Mouse (Mus musculus) small intestine, adult 2 months (tissue): ENCODE data around the gene Mcm10. TPM values are rescaled to one million over a fixed set of nuclear protein-coding genes. Genes with fewer than 3 reads are reported as not detected.

Source experiments
- H3K27ac ChIP-seq: fragments of 200-500 bp; 2 replicates; pipeline ENCODE4 v1.5.1; 2012; ENCODE audit warnings: low read depth, low read length, control low read depth, inconsistent platforms; ENCODE audit not compliant: insufficient read depth
- H3K27me3 ChIP-seq: fragments of 200-500 bp; 2 replicates; pipeline ENCODE4 v1.6.1; 2012; ENCODE audit warnings: mild to moderate bottlenecking, moderate library complexity, low read length, inconsistent platforms; ENCODE audit not compliant: control insufficient read depth, insufficient read depth
- H3K36me3 ChIP-seq: fragments of 200-500 bp; 2 replicates; pipeline ENCODE4 v1.6.1; 2012; ENCODE audit warnings: mild to moderate bottlenecking, low read length, control low read depth, inconsistent platforms; ENCODE audit not compliant: control insufficient read depth, insufficient read depth
- H3K4me1 ChIP-seq: fragments of 200-500 bp; 2 replicates; pipeline ENCODE4 v1.6.1; 2012; ENCODE audit warnings: low read length, inconsistent platforms, mixed read lengths; ENCODE audit not compliant: control insufficient read depth, insufficient read depth, insufficient read length
- H3K4me3 ChIP-seq: fragments of 200-500 bp; 2 replicates; pipeline ENCODE4 v1.5.1; 2012; ENCODE audit warnings: low read depth, mild to moderate bottlenecking, control low read depth, inconsistent platforms, low read length, moderate library complexity
- CTCF ChIP-seq: fragments of 200-500 bp; IDR thresholded peaks from 2 replicates; pipeline ENCODE4 v1.5.1; 2012; ENCODE audit warnings: low read depth, mild to moderate bottlenecking, control low read depth, inconsistent platforms, low read length, moderate library complexity, mixed read lengths; ENCODE audit not compliant: insufficient replicate concordance, insufficient read length; ENCODE audit errors: extremely low read depth
- POLR2A ChIP-seq: fragments of 200-500 bp; IDR thresholded peaks from 2 replicates; pipeline ENCODE4 v1.6.1; 2012; ENCODE audit warnings: low read depth, mild to moderate bottlenecking, control low read depth, inconsistent platforms, low read length, moderate library complexity
- WGBS: fragments of 180-500 bp; shearing (Covaris S2); methylation state at CpG from one replicate; pipeline ENCODE4 v1.1.7; 2018; 5-methylcytosine and 5-hydroxymethylcytosine counted together
- polyA plus RNA-seq: library from polyadenylated mRNA; depleted of rRNA; stranded (reverse); fragments of >200 nt; gene quantifications from 2 replicates; pipeline ENCODE4 v1.2.3, GENCODE M21; 2012

Mcm10 gene
- polyA plus RNA-seq, 1 experiment, result 9.1 TPM

- WGBS, result 26% methylated on average over 5 of the region's 5 CpGs
- H3K4me3 ChIP-seq, result no peak overlapping the region
- no peak overlapping the region for H3K27ac ChIP-seq
- peaks cover 62% of the 10 kb centered on the region for H3K36me3 ChIP-seq
- TF ChIP-seq CTCF, result peak; percentile 40; the same call in 1 of the 2 replicates
- TF ChIP-seq POLR2A, result no peak
- no peaks in the 10 kb centered on the region for H3K27me3 ChIP-seq
- H3K4me1 ChIP-seq, result peaks cover 5% of the 10 kb centered on the region
Observed at GRCm38 (mm10) chr2:5032665-5033064, 20.1 kb upstream of the Mcm10 start.

- Histone ChIP-seq H3K27me3 (no peaks in the 10 kb centered on the region), H3K4me3 (no peak overlapping the region), H3K36me3 (peaks cover 66% of the 10 kb centered on the region), H3K4me1 (peaks cover 5% of the 10 kb centered on the region), H3K27ac (no peak overlapping the region)
- no peak for TF ChIP-seq POLR2A
- no peak for TF ChIP-seq CTCF
- WGBS, result 89% methylated on average over 7 of the region's 7 CpGs
Observed at GRCm38 (mm10) chr2:5031215-5031614, 18.6 kb upstream of the Mcm10 start.

- no peak overlapping the region for H3K27ac ChIP-seq
- no peaks in the 10 kb centered on the region for H3K27me3 ChIP-seq
- TF ChIP-seq POLR2A, result no peak
- no peak for TF ChIP-seq CTCF
- whole genome bisulfite sequencing, result 99% methylated on average over 4 of the region's 4 CpGs
- H3K4me3 ChIP-seq, result no peak overlapping the region
- peaks cover 62% of the 10 kb centered on the region for H3K36me3 ChIP-seq
- peaks cover 5% of the 10 kb centered on the region for H3K4me1 ChIP-seq
Observed at GRCm38 (mm10) chr2:5029808-5030207, 17.2 kb upstream of the Mcm10 start.

- Histone ChIP-seq H3K36me3 (peaks cover 66% of the 10 kb centered on the region), H3K4me3 (no peak overlapping the region), H3K27ac (no peak overlapping the region), H3K4me1 (no peaks in the 10 kb centered on the region), H3K27me3 (no peaks in the 10 kb centered on the region)
- WGBS, result 91% methylated on average over 7 of the region's 7 CpGs
- TF ChIP-seq POLR2A (no peak), CTCF (no peak)
Observed at GRCm38 (mm10) chr2:5028047-5028446, 15.5 kb upstream of the Mcm10 start.

- 74% methylated on average over 6 of the region's 6 CpGs for WGBS
- Histone ChIP-seq H3K36me3 (peaks cover 62% of the 10 kb centered on the region), H3K27me3 (no peaks in the 10 kb centered on the region)
Observed at GRCm38 (mm10) chr2:5027057-5027456, 14.5 kb upstream of the Mcm10 start.

GRCm38 (mm10) chr2:5025162-5025733 is 12.7 kb upstream of the Mcm10 start:
- peak; percentile 59; the same call in 1 of the 2 replicates for TF ChIP-seq CTCF
- TF ChIP-seq POLR2A, result no peak
- Histone ChIP-seq H3K36me3 (peaks cover 64% of the 10 kb centered on the region), H3K4me3 (no peak overlapping the region), H3K27ac (no peak overlapping the region), H3K4me1 (no peaks in the 10 kb centered on the region), H3K27me3 (no peaks in the 10 kb centered on the region)
- WGBS, result 68% methylated on average over 3 of the region's 4 CpGs

More at GRCm38 (mm10) chr2:5027057-5027456, 14.5 kb upstream of the Mcm10 start:
- H3K27ac ChIP-seq, result no peak overlapping the region
- TF ChIP-seq CTCF, result no peak
- TF ChIP-seq POLR2A, result no peak
- H3K4me3 ChIP-seq, result no peak overlapping the region
- H3K4me1 ChIP-seq, result no peaks in the 10 kb centered on the region

- H3K36me3 ChIP-seq, result peaks cover 55% of the 10 kb centered on the region
- WGBS, result 93% methylated on average over 14 of the region's 14 CpGs
- TF ChIP-seq POLR2A, result no peak
- TF ChIP-seq CTCF, result no peak
Observed at GRCm38 (mm10) chr2:5023699-5024399, 11.3 kb upstream of the Mcm10 start.

GRCm38 (mm10) chr2:5023275-5023674 is 10.7 kb upstream of the Mcm10 start:
- peaks cover 55% of the 10 kb centered on the region for H3K36me3 ChIP-seq
- H3K27ac ChIP-seq, result no peak overlapping the region
- no peak overlapping the region for H3K4me3 ChIP-seq
- 70% methylated on average over 2 of the region's 2 CpGs for WGBS
- H3K27me3 ChIP-seq, result no peaks in the 10 kb centered on the region
- TF ChIP-seq CTCF (no peak), POLR2A (no peak)
- no peaks in the 10 kb centered on the region for H3K4me1 ChIP-seq

More at GRCm38 (mm10) chr2:5023699-5024399, 11.3 kb upstream of the Mcm10 start:
- H3K27me3 ChIP-seq, result no peaks in the 10 kb centered on the region
- H3K27ac ChIP-seq, result no peak overlapping the region
- no peaks in the 10 kb centered on the region for H3K4me1 ChIP-seq
- H3K4me3 ChIP-seq, result no peak overlapping the region
